Mouse (Mus musculus): ENCODE measurements at regions not wholly inside any gene's neighbourhood (a gene's known extent, or its start where the extent isn't known, plus 50 kb on each side); places are given as distances from the start of the nearest gene placed in this dataset.
A peak's percentile ranks its signal among the peaks of the same experiment; 100 is the strongest.

GRCm38 (mm10) chr6:84327306-84328029 is 266.2 kb downstream of the Cyp26b1 start:
- ATAC-seq (ENCODE audit: low FRiP score, low read depth) = no peak
- Histone ChIP-seq H3K9ac (no peak overlapping the region), H3K9me3 (no peaks in the 10 kb centered on the region), H3K4me1 (no peaks in the 10 kb centered on the region), H3K36me3 (no peaks in the 10 kb centered on the region), H3K27me3 (replicated peaks) (no peaks in the 10 kb centered on the region), H3K4me2 (replicated peaks) (no peak overlapping the region), H3K27ac (no peak overlapping the region), H3K4me3 (no peak overlapping the region)
- WGBS = 73% methylated on average over 5 of the region's 5 CpGs

GRCm38 (mm10) chr6:84325384-84326114 is 268.2 kb downstream of the Cyp26b1 start:
- ATAC-seq (ENCODE audit: low FRiP score, low read depth) = no peak
- no peak overlapping the region for H3K27ac ChIP-seq
- H3K9ac ChIP-seq = no peak overlapping the region
- H3K4me3 ChIP-seq = no peak overlapping the region
- H3K4me1 ChIP-seq = no peaks in the 10 kb centered on the region
- 76% methylated on average over 5 of the region's 5 CpGs for WGBS
- H3K4me2 ChIP-seq (replicated peaks) = no peak overlapping the region
- H3K36me3 ChIP-seq = no peaks in the 10 kb centered on the region
- H3K27me3 ChIP-seq (replicated peaks) = no peaks in the 10 kb centered on the region
- no peaks in the 10 kb centered on the region for H3K9me3 ChIP-seq

GRCm38 (mm10) chr6:84324185-84324584 is 269.5 kb downstream of the Cyp26b1 start:
- no peak for ATAC-seq (ENCODE audit: low FRiP score, low read depth)
- no peak overlapping the region for H3K9ac ChIP-seq
- no peak overlapping the region for H3K27ac ChIP-seq
- H3K4me2 ChIP-seq (replicated peaks) = no peak overlapping the region
- no peaks in the 10 kb centered on the region for H3K27me3 ChIP-seq (replicated peaks)
- H3K36me3 ChIP-seq = no peaks in the 10 kb centered on the region
- no peaks in the 10 kb centered on the region for H3K4me1 ChIP-seq
- WGBS = 88% methylated on average over 4 of the region's 4 CpGs
- H3K9me3 ChIP-seq = no peaks in the 10 kb centered on the region
- H3K4me3 ChIP-seq = no peak overlapping the region

- WGBS = 89% methylated on average over 4 of the region's 4 CpGs
- Histone ChIP-seq H3K4me2 (replicated peaks) (no peak overlapping the region), H3K4me3 (no peak overlapping the region), H3K27ac (no peak overlapping the region), H3K4me1 (peaks cover 5% of the 10 kb centered on the region), H3K9me3 (no peaks in the 10 kb centered on the region), H3K9ac (no peak overlapping the region), H3K27me3 (replicated peaks) (no peaks in the 10 kb centered on the region), H3K36me3 (no peaks in the 10 kb centered on the region)
- no peak for ATAC-seq (ENCODE audit: low FRiP score, low read depth)
Observed at GRCm38 (mm10) chr6:84322528-84322927, 271.2 kb downstream of the Cyp26b1 start.

GRCm38 (mm10) chr6:84320586-84320985 is 273.1 kb downstream of the Cyp26b1 start:
- H3K4me3 ChIP-seq = no peak overlapping the region
- no peaks in the 10 kb centered on the region for H3K27me3 ChIP-seq (replicated peaks)
- no peaks in the 10 kb centered on the region for H3K9me3 ChIP-seq
- no peaks in the 10 kb centered on the region for H3K36me3 ChIP-seq
- no peak overlapping the region for H3K27ac ChIP-seq
- H3K4me2 ChIP-seq (replicated peaks) = no peak overlapping the region
- no peak overlapping the region for H3K9ac ChIP-seq
- peaks cover 5% of the 10 kb centered on the region for H3K4me1 ChIP-seq
- 69% methylated on average over 1 of the region's 1 CpGs for WGBS
- no peak for ATAC-seq (ENCODE audit: low FRiP score, low read depth)

GRCm38 (mm10) chr6:84318774-84319173 is 274.9 kb downstream of the Cyp26b1 start:
- Histone ChIP-seq H3K36me3 (no peaks in the 10 kb centered on the region), H3K27ac (no peak overlapping the region), H3K9me3 (no peaks in the 10 kb centered on the region), H3K27me3 (replicated peaks) (no peaks in the 10 kb centered on the region), H3K4me1 (peaks cover 5% of the 10 kb centered on the region), H3K9ac (no peak overlapping the region), H3K4me3 (no peak overlapping the region), H3K4me2 (replicated peaks) (no peak overlapping the region)
- ATAC-seq (ENCODE audit: low FRiP score, low read depth) = peak; percentile 71; the same call in 1 of the 2 replicates
- 15% methylated on average over 4 of the region's 4 CpGs for WGBS

GRCm38 (mm10) chr6:84317026-84317425 is 276.7 kb downstream of the Cyp26b1 start:
- 85% methylated on average over 1 of the region's 1 CpGs for WGBS

GRCm38 (mm10) chr6:84315175-84315912 is 278.4 kb downstream of the Cyp26b1 start:
- no peak for ATAC-seq (ENCODE audit: low FRiP score, low read depth)
- H3K4me3 ChIP-seq = no peak overlapping the region
- H3K9me3 ChIP-seq = no peaks in the 10 kb centered on the region
- no peak overlapping the region for H3K27ac ChIP-seq
- 85% methylated on average over 8 of the region's 8 CpGs for WGBS
- 0 out of 2 replicates have a peak, but pooled peaks cover 5% of the 10 kb centered on the region for H3K27me3 ChIP-seq (replicated peaks)
- H3K4me2 ChIP-seq (replicated peaks) = no peak overlapping the region
- H3K4me1 ChIP-seq = peaks cover 13% of the 10 kb centered on the region
- H3K9ac ChIP-seq = no peak overlapping the region
- H3K36me3 ChIP-seq = no peaks in the 10 kb centered on the region

More at GRCm38 (mm10) chr6:84317026-84317425, 276.7 kb downstream of the Cyp26b1 start:
- Histone ChIP-seq H3K4me2 (replicated peaks) (no peak overlapping the region), H3K27ac (no peak overlapping the region), H3K9me3 (no peaks in the 10 kb centered on the region), H3K9ac (no peak overlapping the region), H3K4me3 (no peak overlapping the region), H3K4me1 (peaks cover 5% of the 10 kb centered on the region), H3K36me3 (no peaks in the 10 kb centered on the region), H3K27me3 (replicated peaks) (no peaks in the 10 kb centered on the region)
- no peak for ATAC-seq (ENCODE audit: low FRiP score, low read depth)

GRCm38 (mm10) chr6:84313797-84314196 is 279.9 kb downstream of the Cyp26b1 start:
- no peak overlapping the region for H3K27ac ChIP-seq
- no peak overlapping the region for H3K9ac ChIP-seq
- peaks cover 5% of the 10 kb centered on the region; the same call in 1 of the 2 replicates for H3K27me3 ChIP-seq (replicated peaks)
- H3K4me1 ChIP-seq = peaks cover 12% of the 10 kb centered on the region
- ATAC-seq (ENCODE audit: low FRiP score, low read depth) = no peak
- 10% methylated on average over 4 of the region's 4 CpGs for WGBS
- no peak overlapping the region for H3K4me2 ChIP-seq (replicated peaks)
- no peak overlapping the region for H3K4me3 ChIP-seq
- no peaks in the 10 kb centered on the region for H3K9me3 ChIP-seq
- H3K36me3 ChIP-seq = no peaks in the 10 kb centered on the region

GRCm38 (mm10) chr6:84310635-84311241 is 283.0 kb downstream of the Cyp26b1 start:
- Histone ChIP-seq H3K9ac (no peak overlapping the region), H3K4me2 (replicated peaks) (no peak overlapping the region), H3K4me1 (peaks cover 20% of the 10 kb centered on the region), H3K9me3 (no peaks in the 10 kb centered on the region), H3K27me3 (replicated peaks) (peaks cover 11% of the 10 kb centered on the region), H3K36me3 (no peaks in the 10 kb centered on the region), H3K27ac (no peak overlapping the region), H3K4me3 (no peak overlapping the region)
- no peak for ATAC-seq (ENCODE audit: low FRiP score, low read depth)
- WGBS = 42% methylated on average over 9 of the region's 9 CpGs

- 89% methylated on average over 3 of the region's 3 CpGs for WGBS
- H3K27me3 ChIP-seq (replicated peaks) = peaks cover 11% of the 10 kb centered on the region
- H3K4me2 ChIP-seq (replicated peaks) = no peak overlapping the region
- no peaks in the 10 kb centered on the region for H3K9me3 ChIP-seq
- ATAC-seq (ENCODE audit: low FRiP score, low read depth) = no peak
- peaks cover 20% of the 10 kb centered on the region for H3K4me1 ChIP-seq
- no peak overlapping the region for H3K9ac ChIP-seq
- no peaks in the 10 kb centered on the region for H3K36me3 ChIP-seq
- no peak overlapping the region for H3K4me3 ChIP-seq
- no peak overlapping the region for H3K27ac ChIP-seq
Observed at GRCm38 (mm10) chr6:84307556-84307955, 286.2 kb downstream of the Cyp26b1 start.

- WGBS = 16% methylated on average over 13 of the region's 13 CpGs
- H3K27me3 ChIP-seq (replicated peaks) = peaks cover 11% of the 10 kb centered on the region
- peak; percentile 92 for ATAC-seq (ENCODE audit: low FRiP score, low read depth)
Observed at GRCm38 (mm10) chr6:84306585-84306984, 287.1 kb downstream of the Cyp26b1 start.

More at GRCm38 (mm10) chr6:84306585-84306984, 287.1 kb downstream of the Cyp26b1 start:
- H3K9ac ChIP-seq = no peak overlapping the region
- H3K4me1 ChIP-seq = peaks cover 20% of the 10 kb centered on the region
- no peak overlapping the region for H3K4me3 ChIP-seq
- no peak overlapping the region for H3K27ac ChIP-seq
- peak overlapping the region; percentile 31 for H3K4me2 ChIP-seq (replicated peaks)
- H3K36me3 ChIP-seq = no peaks in the 10 kb centered on the region
- H3K9me3 ChIP-seq = no peaks in the 10 kb centered on the region
